Mouse (Mus musculus) MN1 (cell line): ENCODE results near the gene Tnik.

ENCODE experiments used
- DNase-seq: peaks from one replicate; pipeline ENCODE4 v3.0.0-alpha.2; 2016; ENCODE audit warnings: low spot score

Gene Tnik

DNA sequence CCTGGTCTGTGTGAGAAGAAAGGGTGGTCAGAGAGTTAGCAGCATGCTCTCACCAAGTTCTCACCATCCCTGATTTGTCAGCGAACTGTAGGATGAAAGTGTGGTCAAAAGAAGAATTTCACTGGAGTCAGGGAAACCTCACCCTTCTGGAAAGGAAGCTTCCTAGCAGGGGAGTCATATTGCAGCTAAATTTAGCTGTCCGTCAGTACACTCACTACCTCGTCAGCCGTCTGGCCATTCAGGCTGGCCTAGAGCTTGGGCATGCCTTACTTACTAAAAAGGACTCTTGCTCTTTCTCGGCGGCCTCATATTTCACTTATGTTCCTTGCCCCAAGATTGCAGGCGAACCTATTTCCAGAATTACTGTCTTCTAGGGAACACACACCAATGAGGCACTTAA lies 222.7 kb downstream of the Tnik start:
- no peak for DNase-seq

DNA sequence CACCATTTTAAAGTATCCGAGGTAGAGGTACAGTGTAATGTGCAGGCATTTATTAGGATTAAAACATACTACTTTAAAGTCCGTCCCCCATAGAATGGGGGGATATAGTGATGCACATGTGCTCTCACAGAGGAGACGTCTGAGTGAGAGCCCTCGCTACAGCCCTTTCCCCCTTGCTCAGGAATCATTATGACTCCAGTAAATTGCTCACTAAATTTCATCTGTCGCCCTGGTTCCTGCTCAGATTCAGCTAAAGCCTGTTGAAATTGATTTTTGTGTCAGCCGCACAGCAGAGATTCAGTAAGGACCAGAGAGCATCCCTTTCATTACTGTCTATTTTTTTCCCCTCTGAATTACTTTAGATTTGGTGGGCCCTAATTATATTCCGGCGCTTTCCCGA lies 224.4 kb downstream of the Tnik start:
- no peak for DNase-seq

DNA sequence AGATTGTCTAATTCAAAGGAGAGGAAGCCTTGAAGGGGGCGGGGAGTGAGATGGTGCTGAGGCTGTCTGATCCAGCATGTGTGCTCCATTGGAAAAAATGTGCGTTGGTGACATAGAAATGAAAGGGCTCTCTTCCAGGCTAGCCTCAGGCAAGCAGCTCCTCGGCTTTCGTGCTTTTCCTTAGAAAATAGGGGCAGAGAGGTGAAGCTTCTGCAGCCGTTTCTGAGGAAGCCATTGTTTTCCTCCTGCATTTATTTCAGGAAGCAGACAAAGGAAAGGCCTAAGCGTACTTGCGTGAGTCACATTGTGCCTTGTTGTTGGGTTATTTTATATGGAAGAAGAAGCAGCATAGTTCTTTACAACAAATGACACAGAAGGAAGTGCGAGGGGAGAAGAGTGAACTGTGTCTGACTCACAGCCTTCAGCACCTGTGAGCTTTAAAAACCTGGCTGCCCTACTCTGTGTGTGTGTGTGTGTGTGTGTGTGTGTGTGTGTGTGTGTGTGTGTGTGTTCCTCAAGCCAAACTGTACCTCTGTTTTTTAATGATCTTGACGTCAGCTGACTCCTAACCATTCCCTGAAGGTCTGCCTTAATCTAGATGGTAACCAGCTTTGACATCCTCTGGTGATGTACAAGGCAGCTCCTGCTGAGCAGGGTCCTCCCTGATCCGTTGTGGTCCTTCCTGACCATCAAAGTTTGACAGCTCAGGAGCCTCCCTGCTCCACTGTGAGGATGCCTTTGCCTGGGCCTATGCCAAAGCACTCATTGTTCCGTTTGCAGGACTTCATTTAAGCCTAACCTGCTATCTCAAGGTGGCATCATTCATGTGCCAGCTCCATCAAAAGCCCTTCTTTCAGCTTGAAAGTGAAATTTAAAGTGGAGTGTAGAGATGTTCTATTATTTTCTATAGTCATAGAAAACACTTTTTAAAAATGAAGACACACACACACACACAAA lies 228.3 kb downstream of the Tnik start:
- DNase-seq: no peak

DNA sequence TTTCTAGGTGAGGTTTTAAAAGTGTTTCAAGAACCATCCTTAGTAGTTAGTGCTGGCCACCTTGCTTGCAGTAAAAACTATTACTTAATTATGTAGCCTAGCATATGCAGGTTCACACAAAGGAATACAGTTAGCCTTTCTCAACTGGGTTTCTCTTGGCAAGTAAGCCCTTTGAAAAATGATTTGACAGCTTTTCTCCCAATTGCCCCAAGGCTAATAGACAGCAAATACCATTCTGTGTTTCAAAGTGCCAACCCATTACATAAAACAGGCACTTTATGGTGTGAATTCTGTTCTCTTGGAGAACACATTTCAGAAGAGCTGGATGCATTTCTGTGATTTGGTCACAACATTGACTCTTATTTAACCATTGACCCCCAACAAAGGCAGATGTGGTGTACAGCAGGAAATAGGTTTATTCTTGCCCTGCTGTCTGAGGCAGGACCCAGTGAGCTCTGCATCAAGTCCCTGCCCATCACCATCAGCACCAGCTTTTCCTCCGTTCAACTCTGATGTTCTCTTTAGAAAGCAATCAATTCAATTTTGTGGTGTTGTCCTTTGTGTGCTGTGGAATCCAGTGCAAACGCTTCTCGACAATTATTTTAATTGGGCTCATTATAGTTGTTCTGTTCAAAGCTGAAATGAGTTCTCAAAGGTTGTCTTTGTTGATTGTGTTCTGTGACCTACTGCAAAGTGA lies 233.9 kb downstream of the Tnik start:
- DNase-seq: no peak

DNA sequence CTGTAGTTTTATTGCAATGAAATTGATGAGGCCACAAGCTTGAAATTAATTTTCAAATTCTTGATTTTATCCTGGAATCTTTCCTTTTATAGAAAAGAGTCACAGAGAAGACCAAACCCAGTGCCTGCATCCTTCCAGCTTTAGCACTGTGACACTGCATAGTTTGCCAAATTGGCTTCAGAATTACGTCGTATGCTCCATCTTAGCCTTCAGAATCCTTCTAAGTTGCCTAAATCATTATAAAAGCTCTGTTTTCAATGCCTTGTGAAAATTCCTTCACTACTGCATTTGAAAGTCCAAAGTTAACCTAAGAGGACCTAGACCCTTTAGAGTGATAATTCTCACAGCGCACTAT lies 234.5 kb downstream of the Tnik start:
- DNase-seq: no peak

DNA sequence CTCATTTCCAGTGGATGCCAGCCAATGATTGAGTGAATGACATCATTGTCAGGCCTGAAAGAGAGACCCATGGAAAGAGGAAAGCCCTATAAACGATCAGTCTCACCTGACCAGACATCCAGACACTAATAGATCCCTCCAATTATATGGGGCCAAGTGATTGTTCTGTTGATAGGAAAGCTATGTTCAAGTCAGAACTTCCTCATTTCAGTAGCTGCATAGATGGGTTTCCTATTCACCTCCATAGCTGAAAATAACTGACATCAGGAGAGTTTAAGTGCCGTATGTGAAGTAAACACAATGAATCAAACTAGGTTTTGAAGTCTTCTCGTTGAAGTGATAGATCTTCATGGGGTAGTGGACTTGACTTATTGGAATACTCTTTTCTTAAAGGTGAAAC lies 239.7 kb downstream of the Tnik start:
- no peak for DNase-seq

DNA sequence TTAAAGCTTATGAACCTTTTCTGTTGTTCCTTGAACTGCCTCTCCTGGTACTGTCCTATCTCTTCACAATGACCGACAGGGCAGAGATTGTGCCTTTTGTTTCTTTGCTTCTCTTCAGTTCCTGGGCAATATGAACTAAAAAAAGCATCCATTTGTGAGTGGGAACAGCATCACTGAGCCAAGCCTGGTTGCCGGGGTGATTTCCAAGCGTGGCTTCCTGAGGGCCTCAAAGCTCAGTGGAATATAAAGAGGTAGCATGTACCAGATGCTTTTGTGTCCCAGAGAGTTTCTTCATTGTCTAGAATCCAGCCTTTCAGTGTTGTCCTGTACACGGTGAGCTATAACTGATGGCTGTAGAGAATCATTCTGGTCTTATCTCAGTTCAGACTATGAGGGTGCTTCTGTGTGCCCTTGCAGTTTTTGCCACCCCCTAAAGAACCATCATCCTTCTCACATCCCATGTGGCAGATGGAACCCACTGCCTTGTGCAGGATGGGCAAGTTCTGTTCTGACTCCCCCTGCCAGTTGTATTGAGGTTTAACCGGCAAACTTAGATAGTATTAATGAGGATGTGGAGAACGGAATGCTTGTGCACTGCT lies 246.4 kb downstream of the Tnik start:
- no peak for DNase-seq

DNA sequence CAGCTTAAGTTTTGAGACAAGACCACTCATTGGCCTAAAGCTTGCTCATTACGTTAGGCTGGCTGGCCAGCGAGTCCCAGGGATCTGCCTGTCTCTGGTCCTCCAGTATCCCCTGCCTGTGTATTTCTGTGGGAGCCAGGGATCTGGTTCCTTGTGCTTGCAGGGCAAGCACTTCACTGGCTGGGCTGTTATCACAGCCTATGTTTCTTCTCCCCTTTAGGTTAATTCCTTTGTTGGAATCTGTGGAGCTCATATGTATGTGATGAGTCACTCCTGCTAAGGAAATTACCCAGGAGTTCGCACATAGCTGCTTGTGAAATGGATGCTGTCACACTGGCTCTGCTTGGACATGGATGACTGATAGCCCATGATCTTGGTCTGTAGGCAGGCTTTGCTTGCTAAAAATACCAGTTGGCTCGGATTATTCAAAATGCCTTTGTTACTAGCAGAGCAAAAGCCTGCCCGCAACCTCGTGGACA lies 260.0 kb downstream of the Tnik start:
- peak; percentile 34 for DNase-seq

DNA sequence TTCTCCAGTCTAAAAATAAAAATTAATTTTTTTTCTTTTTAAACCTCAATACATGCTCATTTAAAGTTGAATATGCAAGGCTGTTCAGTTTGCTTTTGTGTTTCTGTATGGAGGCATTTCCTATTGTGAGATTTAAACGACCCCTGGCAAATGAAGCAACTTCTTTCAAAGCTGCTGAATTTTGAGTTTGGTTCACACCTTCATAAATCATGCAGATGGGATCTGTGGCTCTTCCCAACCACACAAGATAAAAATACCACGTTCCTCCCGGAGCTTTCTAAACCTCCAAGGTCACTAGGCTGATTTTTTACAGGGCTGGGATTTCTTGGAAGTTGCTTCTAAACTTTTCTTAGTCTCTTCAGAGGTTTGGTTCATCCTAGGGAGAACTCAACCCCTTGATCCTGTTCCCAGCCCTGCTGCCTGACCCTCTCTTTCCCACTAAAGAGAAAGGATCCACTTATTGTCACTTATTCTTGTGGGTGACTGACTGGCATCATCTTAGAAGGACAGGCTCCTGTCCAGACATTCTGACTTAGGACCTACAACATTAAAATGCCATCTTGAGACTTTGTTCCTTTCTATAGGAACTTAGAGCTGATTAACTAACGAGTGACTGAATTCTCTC lies 260.6 kb downstream of the Tnik start:
- no peak for DNase-seq

DNA sequence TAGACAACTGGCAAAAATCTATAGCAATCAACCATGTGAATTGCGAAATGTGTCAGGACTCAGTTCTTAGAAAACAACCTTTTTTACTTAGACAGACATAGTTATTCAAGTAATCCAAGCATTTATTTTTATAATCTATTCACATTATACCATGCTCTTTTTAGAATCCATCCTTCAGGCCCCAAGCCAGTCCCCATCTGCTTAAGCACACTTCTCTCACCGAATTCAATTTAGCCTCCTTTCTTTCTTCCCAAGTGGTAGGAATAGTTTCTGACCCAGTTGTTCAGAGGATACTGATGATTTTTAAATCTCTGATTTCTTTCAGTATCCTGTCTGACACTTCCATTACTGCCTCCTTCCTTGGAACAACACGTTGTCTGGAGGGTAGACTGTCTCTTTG lies 261.5 kb downstream of the Tnik start:
- no peak for DNase-seq

DNA sequence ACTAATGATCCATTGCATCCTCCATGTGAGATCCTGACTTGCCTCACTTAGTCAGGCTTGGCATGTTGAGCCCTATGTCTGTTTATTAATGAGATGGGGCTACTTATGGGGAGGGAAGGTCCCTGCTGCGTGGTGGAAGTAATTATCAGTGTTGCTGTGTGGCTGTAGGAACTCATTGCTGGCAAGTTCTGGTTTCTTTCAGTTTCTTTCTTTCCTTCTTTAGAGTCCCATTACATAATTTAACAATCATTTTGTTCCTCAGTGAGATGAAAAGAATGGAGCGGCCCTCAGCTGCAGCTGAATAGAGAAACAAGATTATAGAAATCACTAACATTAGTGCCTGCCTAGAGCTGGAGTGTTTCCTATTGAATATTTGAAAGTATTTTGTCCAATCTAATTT lies 263.7 kb downstream of the Tnik start:
- DNase-seq: no peak

DNA sequence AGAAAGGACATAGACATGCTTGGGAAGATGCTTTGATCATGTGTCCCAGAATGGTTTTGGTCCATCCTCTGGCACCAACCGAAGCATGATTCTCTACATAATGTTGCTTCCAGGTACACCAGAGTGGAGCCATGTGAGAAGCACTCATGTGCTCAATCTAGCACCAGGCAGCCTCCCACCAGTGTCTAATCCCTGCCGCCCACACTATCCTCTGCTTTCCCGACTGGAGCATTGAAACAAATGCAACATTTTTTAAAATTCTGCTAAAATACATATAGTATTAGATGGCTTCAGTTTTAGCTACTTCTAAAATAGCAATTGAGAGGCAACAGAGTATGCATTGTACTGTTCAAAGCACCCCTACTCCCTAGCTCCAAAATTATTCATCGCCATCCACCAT lies 264.2 kb downstream of the Tnik start:
- DNase-seq: no peak

DNA sequence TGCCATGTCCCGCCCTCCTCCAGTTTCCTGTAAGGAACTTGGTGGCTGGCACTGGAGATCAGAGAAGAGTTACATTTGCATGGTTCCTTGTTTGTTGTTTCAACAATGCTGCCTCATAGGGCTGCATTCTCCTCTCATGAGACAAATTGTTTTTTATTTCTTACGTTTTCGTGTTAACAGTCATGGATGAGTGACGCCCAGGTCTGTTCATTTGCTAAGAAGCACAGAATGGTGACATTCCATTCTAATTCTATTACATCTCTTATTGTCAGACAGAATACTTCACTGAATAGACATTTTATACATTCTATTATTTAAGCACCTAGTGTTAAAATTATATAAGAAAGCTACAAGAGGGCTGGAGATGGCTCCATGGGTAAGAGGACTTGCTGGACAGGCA lies 266.5 kb downstream of the Tnik start:
- no peak for DNase-seq

DNA sequence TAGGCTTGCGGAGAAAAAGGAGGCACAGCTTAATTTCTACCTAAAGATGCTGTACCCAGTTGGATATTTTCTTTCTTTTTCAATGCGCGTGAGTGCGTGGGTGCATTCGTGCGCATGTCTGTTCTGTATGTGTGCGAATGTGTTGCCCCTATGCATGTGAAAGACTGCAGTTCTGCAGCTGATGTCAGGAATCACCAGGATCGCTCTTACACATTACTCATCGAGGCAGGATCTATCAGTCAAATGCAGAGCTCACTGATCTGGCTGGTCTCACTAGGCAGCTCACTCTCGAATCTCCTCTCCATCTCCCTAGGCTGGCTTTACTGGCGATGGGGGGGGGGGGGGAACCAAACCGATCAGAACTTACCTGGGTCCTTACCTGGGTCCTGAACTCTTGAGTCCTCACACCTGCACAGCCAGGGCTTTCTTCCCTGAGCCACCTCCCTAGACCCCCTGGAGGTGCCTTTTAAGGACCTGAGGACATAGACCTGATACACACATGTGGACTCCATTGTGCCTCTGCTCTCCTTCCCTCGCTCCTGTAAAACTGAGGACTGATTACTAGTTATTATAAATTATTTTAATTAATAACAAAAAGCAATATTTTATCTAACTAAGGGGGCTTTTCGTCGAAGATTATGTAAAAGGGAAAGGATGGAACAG lies 268.4 kb downstream of the Tnik start:
- DNase-seq: peak; percentile 25

DNA sequence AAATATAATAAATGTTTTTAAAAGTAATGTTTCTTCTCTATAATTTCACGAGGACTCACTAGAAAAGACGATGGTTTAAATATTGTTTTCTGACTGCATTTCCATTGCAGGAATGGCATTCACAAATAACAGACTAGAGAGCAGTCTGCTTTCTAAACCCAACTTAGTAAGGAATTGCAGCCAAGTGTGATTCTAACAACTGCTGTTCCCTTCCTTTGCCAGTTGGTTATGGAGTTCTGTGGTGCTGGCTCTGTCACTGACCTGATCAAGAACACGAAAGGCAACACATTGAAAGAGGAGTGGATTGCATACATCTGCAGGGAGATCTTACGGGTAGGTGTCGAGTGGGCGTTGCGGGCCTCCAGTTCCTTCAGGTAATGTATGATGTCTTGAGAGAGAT lies 269.7 kb downstream of the Tnik start:
- DNase-seq: no peak

DNA sequence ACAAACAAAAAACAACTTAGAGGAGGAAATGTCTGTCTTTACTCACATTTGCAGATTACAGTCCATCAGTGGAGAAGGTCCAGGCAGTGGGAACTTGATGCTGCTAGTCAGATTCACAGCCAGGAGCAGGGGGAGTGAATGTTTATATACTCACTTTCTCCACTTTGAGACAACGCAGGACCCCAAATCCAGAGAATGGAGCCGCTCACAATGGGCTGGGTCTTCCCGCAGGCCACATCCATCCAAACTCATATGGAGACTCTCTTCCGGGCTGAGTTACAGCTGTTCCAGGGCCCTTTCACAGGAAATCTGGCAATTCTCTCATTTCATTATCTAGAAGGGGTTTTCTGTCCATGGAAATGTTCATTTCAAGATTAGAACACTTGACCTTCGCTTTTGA lies 277.1 kb downstream of the Tnik start:
- no peak for DNase-seq

DNA sequence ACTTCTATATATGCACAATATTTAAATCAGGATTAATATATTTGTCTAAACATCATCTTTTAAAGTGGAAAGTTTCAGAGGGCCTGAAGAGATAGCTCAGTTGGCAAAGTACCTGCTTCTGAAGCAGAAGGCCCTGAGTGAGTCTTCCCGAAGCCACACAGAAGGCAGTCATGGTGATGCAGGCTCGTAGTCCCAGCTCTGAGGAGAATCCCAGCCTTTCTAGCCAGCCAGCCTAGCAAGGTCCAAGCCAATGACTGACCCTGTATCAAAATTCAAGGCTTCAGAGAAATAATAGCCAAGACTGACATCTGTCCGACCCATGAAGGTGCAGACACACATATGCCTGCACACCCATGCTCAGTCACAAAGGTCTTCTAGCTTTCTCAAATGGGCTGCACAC lies 279.9 kb downstream of the Tnik start:
- DNase-seq: no peak

DNA sequence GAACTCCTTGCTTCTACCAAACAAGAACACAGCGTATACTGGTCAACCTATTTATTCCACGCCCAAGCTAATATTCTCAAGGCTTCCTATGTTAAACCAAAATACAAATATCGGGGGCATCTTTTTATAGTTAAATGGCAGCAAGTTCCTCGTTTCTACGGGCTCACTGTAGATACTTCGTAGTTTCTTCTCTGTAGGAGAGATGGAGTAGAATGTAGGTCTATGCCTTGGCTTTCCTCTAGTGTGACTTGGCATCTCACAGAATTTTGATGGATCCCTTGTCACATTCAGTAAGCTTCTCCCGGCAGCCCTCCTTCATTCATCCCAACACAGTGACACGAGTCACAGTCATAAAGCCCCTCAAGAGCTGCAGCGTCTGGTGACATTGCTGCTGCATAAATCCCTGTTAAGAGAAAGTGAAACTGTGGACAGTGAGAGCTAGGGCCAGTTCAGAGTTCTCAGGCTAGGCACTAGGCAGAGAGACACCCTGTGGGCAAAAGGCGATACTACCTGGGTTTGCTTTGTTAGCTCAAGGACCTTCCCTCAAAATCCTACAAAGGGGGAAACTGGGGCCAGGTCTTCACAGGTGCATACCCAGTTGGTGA lies 280.5 kb downstream of the Tnik start:
- peak; percentile 66 for DNase-seq

DNA sequence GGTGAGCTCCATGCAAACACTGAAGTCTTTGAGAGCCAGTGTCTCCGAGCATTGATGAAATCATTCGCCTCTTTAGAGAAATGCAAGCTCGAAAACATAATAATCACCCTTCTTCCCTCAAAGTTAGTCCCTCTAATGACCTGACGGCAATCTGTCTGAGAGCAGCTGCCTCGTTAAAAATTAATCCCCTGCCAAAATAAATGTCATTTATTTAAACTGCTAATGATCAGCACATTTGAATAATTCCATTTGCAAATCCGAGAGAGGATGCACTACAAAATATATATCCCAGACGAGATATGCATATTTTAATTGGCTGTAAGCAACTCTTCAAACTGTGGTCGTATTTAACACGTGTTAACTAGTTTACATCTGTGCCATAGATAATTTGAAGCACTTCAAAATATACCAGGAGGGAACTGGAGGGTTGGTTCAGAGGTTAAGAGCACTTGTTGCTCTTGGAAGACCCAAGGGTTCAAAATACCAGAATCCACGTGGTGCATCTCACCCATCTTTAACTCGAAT lies 281.4 kb downstream of the Tnik start:
- no peak for DNase-seq

DNA sequence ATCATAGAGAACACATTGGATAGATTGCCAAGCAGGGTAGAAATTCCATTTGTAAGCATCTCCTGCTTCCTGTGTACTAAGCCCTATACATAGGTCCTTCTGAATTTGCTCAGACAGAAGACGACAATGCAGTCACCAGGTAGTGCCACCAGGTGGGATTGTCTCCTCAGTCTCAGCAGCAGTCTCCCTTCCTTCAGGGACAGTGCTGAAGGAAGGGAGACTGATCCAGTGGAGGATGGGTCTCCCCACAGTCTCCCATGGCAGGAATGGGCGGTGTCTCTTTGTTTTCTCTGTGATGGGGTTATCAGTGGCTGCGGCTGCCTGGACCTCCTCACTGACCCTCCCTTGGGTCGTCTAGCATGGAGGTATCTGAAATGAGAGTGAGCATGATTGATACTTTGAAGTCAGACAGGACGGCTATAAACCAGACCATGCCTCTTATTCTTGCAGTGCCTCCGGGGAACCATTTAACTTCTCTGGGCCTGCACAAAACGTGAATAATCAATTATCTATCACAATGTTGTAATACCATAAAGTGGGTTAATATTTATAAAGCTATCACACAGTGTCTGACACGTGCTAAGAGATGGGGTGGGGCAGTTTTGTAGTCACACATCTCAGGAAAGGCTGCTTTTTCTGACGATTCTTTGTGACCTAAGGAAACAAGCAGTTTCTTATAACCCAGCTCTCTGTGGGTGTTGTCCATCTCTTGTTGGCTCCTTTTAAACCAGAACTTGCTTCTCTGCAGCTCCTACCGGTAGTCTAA lies 285.1 kb downstream of the Tnik start:
- no peak for DNase-seq

DNA sequence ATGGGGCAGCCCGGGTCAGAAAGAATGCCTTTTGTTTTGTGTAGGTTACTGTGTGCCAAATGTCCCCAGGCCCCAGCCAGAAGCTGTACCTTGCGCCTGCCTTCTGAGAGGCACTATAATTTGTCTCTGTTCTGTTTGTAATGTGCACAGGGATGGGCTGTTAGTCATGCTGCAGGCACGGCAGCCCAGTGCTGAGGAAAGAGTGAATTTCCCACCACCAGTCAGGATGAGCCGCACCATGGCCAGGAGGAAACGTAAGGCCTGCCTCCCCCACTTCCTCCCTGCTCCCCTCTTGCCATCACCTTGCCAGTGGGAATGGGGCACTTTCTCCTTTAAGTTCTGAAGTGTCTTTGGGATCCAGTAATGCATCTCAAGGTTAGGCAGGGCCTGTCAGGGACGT lies 286.4 kb downstream of the Tnik start:
- DNase-seq: no peak
